Mouse (Mus musculus) megakaryocyte-erythroid progenitor cell, adult 5-6 weeks (primary cell): ENCODE measurements around the gene Rgs3. TPM values are rescaled to one million over a fixed set of nuclear protein-coding genes. Genes with fewer than 3 reads are reported as not detected.

Experiments
- ATAC-seq: replicated peaks from 2 replicates; pipeline ENCODE4 v1.8.0; 2016; ENCODE audit warnings: mild to moderate bottlenecking, inconsistent platforms; ENCODE audit not compliant: severe bottlenecking, poor library complexity, low FRiP score, low TSS enrichment
- total RNA-seq, 2 experiments: library from RNA; stranded (forward) in 1 of 2; stranded (reverse) in 1 of 2; fragments of 200-1000, 215-1000 nt in 1 of 2; fragments of >200 nt in 1 of 2; fragmentation: Nextera tagmentation in 1 of 2; gene quantifications; 2 replicates each; pipeline ENCODE4 v1.2.3; 2014 to 2017

Rgs3 gene
- total RNA-seq, 2 experiments from 2014 or later: 0.68 to 5.0 TPM

DNA sequence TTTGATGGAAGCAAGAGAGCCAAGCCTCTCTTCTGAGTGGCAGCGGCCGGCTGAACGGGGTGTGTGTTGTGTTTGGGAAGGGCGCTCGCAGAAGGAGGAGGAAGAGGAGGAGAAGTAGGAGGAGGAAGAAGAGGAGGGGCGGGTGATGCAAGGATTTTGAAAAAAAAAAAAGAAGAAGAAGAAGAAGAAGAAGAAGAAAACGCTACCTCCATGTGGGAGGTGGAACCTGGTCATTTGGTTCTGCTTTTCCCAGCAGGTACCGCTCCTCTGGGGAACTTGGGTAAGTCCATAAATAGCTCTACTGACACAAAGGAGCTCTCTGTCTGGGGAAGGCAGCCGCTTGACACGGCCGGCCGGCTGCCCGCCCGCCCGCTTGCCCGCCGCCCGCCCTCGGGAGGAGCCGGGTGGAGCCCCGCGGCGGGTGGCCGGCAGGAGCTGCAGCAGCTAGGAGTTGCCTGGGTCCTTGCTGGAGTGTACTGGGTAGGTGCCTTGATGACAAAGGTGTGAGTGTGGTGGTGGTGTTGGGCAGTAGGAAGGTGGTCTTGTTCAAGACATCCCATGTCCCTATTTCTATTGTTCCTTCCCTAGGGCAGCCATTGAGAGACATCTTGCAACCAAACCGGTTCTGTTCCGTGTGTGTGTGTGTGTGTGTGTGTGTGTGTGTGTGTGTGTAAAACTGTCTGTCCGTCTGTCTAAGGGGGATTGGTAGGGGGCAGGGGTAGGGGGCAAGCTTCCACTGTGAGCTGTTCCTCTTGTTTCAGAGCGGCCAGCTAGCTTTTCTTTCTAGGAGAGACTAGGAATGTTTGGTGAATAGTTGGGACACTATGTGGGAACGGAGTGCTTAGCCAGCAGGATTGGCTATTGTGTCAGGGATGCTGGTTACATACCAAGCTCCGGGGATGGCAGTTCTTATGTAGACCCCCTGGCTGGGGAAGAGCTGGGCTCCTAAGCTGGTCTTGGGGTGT lies 114.7 kb downstream of the Rgs3 start:
- no peak for ATAC-seq

GRCm38 (mm10) chr4:62675394-62675793 lies 115.7 kb downstream of the Rgs3 start:
- ATAC-seq: no peak

DNA sequence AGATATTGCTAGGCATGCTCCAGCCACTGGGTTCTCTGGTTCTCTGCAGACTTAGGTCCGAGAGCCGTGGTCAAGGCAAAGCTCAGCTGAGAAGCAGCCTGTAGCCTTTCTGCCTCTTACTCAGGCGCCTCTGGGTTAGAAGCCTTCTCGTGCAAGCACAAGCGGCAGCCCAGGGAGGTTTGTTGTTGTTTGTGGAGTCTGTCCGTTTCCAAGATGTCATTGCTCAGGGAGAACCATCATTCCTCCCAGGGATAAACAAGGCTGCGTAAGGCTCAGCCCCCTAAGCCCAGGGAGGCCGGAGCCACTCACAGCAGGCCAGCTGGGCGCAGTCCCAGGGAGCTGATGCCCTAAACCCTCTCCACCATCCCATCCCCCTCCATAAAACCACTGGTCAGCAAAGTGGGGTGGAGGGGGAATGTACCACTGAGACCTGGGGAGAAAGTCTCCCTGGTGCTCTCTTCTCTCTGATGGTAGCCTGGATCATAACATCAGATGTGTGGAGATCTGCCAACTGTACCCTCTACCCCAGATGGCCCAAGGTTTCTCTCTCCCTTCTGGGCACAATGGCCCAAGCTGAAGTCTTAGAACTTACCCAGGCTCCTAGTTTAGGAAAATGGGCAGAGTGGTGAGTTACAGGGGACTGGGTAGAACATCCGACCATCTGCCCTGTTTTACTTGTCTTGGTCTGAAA lies 117.5 kb downstream of the Rgs3 start:
- no peak for ATAC-seq

DNA sequence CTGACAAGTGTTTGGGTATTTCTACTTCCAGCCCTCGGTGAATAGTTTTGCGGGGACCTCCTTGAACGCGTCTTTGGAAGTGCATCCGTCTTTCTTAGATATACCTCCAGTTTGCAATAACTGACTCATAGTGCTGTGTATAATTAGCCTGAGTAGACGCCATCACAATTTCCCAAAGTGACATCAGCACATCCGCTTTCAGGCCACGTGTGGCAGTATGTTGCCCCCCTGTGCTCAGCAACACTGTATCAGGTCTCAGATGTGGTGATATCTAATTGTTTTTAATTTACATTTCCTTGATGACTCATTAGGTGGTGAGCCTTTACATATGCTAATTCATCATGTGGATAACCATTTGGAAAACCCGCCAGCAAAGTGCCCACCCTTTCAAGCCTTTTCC lies 119.5 kb downstream of the Rgs3 start:
- no peak for ATAC-seq

GRCm38 (mm10) chr4:62681467-62681866 lies 121.8 kb downstream of the Rgs3 start:
- ATAC-seq: no peak

GRCm38 (mm10) chr4:62682371-62682770 lies 122.7 kb downstream of the Rgs3 start:
- ATAC-seq: no peak

- no peak for ATAC-seq
Observed at GRCm38 (mm10) chr4:62683148-62683547, 123.5 kb downstream of the Rgs3 start.

DNA sequence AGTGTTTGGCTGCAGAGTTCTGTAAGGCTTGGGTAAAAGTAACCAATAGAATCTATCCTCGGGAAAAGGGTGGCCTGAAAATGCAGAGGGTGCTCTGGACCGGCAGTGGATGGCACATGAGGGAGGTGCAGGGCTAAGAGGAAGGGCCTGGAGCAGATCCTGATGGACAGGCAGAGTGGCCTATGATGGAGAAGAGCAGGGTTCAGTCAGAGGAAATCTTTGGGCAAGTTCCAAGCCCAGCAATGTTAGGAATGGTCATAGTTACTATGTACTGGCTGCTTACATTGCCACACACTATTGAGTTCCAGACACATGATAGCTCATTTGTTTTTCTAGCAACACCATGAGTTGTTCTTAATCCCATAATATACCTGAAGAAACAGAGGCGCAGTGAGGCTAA lies 124.7 kb downstream of the Rgs3 start:
- ATAC-seq: no peak

DNA sequence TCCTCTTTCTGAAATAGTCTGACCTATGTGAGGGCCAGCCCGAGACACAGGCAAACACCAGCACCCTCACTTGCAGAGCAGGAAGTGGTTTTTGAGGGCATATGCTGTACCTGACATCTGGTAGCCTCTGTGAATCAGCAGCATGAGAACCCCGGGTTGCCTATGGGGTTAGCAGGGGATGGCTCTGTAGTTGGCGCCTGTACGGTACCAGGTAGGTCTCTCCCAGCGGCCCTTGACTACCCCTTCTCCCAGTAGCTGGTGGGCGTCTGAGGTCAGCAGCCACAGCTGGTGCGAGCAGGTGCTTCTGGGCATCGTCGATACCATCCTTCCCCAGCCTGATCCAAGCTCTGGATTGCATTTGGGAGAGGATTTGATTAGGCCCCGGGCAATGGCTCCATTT lies 125.6 kb downstream of the Rgs3 start:
- ATAC-seq: no peak

- no peak for ATAC-seq
Observed at GRCm38 (mm10) chr4:62686769-62687168, 127.1 kb downstream of the Rgs3 start.

- no peak for ATAC-seq
Observed at GRCm38 (mm10) chr4:62688142-62688541, 128.5 kb downstream of the Rgs3 start.

- peak; percentile 52 for ATAC-seq
Observed at GRCm38 (mm10) chr4:62690997-62691396, 131.3 kb downstream of the Rgs3 start.

- ATAC-seq: no peak
Observed at GRCm38 (mm10) chr4:62691625-62692024, 132.0 kb downstream of the Rgs3 start.

DNA sequence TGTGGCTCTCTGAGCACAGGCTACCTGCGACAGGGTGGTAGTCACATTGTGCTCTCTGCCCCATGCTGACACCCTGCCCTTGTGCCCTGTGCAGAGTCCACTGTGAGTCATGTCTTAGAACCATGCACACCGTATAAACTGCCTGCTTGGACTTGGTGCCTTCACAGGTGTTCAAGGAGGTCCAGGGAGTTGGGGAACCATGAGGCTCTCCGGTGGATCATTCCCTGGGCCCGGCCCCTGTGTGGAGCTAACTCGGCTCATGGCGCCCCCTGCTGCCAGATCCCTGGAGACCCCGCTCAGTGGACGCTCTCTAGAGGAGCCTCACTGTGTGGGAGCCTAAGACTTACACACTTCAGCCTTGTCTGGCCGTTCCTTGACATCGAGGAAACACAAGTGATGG lies 134.2 kb downstream of the Rgs3 start:
- peak; percentile 34; the same call in 1 of the 2 replicates for ATAC-seq

DNA sequence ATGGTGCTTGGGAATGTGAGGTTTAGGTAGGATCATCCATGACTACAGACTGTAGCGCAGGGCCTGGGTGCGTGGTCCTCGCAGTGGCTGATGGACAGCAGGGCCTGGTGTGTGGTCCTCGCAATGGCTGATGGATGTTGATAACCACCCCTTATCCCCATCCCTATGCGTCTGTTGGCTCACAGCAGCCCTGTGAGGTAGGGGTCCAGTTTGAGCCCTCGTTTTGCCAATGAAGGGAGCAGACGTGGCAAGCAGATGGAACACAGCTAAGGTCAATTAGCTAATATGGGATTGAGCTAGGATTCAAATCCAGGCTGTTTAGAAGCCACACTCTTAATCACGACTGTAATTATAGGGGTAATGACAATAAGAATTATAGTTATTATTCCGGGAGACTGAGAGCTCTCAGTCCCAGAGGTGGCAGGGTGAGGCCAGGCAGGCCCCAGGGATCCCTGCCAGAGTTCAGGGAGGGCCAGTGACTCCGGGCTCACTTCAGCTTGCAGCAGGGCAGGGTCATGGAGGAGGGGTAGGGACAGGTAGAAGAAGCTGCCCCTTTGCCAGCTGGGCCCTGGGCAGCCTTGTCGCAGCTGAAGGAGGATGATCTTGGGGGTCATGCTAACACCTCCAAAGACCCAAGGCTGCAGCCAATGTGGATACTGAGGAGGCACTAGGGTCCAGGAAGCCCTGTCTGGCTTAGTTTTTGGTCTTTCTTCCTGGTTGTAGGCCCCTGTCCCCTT lies 135.2 kb downstream of the Rgs3 start:
- ATAC-seq: no peak

- ATAC-seq: no peak
Observed at GRCm38 (mm10) chr4:62695523-62695922, 135.9 kb downstream of the Rgs3 start.

GRCm38 (mm10) chr4:62695946-62696345 lies 136.3 kb downstream of the Rgs3 start:
- ATAC-seq: 0 out of 2 replicates have a peak, but pooled peaks have one; percentile 42

DNA sequence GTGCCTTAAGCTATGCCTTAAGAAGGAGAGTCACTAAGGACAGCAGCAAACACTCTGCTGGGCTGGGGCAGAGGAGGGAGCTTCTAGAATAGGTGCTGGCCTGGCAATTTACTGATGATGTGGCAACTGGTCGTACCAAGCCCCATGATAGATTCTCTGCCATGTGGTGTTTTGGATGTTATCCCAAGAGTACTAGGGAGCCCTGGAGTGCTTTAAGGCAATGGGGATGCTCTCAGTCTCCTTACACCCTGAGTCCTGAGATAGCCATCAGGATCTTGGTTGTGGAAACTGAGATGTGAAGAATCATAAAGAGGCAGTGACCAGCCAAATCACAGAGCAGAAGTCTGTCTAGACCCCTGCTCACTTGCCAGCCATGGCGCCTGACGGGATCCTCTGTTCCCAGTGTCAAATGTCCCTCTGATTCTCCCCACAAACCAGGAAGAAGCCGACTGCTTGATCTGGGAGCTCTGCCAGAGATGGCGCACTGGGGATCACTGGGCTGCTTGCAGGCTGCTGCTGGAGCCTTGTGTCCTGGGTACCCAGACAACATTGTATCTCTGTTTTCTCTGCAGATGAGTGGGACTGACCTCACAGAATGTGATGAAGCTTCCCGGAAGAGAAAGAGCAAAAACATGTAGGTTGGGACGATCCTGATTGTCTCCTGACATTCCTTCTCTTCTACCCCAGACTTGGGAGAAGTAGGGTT lies 137.2 kb downstream of the Rgs3 start:
- ATAC-seq: no peak

DNA sequence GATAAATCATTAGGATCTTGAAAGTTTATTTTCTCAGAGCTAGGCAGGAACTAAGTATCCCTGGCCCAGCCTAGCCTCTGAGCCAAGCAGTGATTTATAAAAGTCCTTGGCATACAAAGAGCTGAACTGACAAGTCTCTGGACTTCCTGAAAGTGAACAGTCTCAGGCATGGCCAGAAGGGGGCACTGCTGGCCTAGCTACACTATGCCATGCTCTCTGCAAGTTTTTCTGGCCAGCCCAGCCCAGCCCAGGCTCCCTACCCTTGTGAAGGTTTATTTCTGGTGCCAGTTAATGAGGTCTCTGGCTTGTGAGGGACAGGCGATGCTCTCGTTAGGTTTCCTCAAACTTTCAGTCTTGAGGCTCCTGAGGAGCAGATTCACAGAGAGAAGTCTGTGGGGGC lies 137.8 kb downstream of the Rgs3 start:
- ATAC-seq: 0 out of 2 replicates have a peak, but pooled peaks have one; percentile 33
